Mouse (Mus musculus) spleen, adult 2 months (tissue): Measurements from ENCODE around the gene Serinc1.

Experiments
- CTCF ChIP-seq: fragments of 200-500 bp; IDR thresholded peaks from 2 replicates; pipeline ENCODE4 v1.5.1; 2011; ENCODE audit warnings: mild to moderate bottlenecking, inconsistent platforms; ENCODE audit not compliant: insufficient read depth, insufficient read length, insufficient replicate concordance; ENCODE audit errors: extremely low read depth
- POLR2A ChIP-seq: fragments of 200-500 bp; IDR thresholded peaks from 2 replicates; pipeline ENCODE4 v1.6.1; 2011; ENCODE audit warnings: low read depth, low read length, inconsistent platforms

- TF ChIP-seq CTCF (no peak), POLR2A (no peak)
These were observed 45.1 kb downstream of the Serinc1 start for GRCm38 (mm10) chr10:57487201-57487600.
